Mouse (Mus musculus): ENCODE measurements at regions not wholly inside any gene's neighbourhood (a gene's known extent, or its start where the extent isn't known, plus 50 kb on each side); places are given as distances from the start of the nearest gene placed in this dataset.

GRCm38 (mm10) chr1:12285551-12285950 is 871.6 kb downstream of the A830018L16Rik start:
- Histone ChIP-seq H3K4me3 (ENCODE audit: low read depth, low read length) (no peak overlapping the region), H3K9me3 (ENCODE audit: control insufficient read depth, low read length) (no peaks in the 10 kb centered on the region), H3K36me3 (ENCODE audit: control insufficient read depth, insufficient read depth, low read length) (no peaks in the 10 kb centered on the region), H3K4me2 (ENCODE audit: low read depth, severe bottlenecking) (no peak overlapping the region), H3K4me1 (ENCODE audit: control insufficient read depth, insufficient read depth, low read length) (no peaks in the 10 kb centered on the region), H3K27me3 (ENCODE audit: control insufficient read depth, insufficient read depth, low read length) (no peaks in the 10 kb centered on the region), H3K27ac (replicated peaks; ENCODE audit: low read depth, low read length) (no peak overlapping the region), H3K9ac (ENCODE audit: low read length) (no peak overlapping the region)
- DNase-seq (ENCODE audit: low spot score) (no peak), ATAC-seq (ENCODE audit: insufficient number of reproducible peaks, low FRiP score, low TSS enrichment, low read depth) (no peak)
- WGBS = 72% methylated on average over 6 of the region's 6 CpGs

DNA sequence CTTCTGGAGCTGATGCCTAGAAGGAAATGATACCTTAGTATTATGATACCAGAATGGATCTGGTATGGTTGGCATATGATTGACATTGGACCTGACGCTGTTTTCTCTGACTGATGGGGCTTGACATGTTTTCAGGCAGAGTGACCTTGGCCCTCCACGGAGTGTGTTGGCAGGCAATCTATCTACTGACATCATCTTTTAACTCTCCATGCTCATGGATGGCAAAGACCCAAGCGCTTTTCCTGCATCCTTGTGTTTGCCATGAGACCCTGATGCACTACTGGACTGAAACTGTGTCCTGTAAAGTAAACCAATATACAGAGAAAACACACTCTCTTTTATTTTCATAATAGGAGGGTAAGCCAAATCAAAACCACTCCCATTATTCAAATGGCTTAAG is 872.1 kb downstream of the A830018L16Rik start:
- DNase-seq (ENCODE audit: low spot score) (no peak), ATAC-seq (ENCODE audit: insufficient number of reproducible peaks, low FRiP score, low TSS enrichment, low read depth) (no peak)
- Histone ChIP-seq H3K27ac (replicated peaks; ENCODE audit: low read depth, low read length) (no peak overlapping the region), H3K4me3 (ENCODE audit: low read depth, low read length) (no peak overlapping the region), H3K36me3 (ENCODE audit: control insufficient read depth, insufficient read depth, low read length) (no peaks in the 10 kb centered on the region), H3K4me1 (ENCODE audit: control insufficient read depth, insufficient read depth, low read length) (no peaks in the 10 kb centered on the region), H3K27me3 (ENCODE audit: control insufficient read depth, insufficient read depth, low read length) (no peaks in the 10 kb centered on the region), H3K9ac (ENCODE audit: low read length) (no peak overlapping the region), H3K4me2 (ENCODE audit: low read depth, severe bottlenecking) (no peak overlapping the region), H3K9me3 (ENCODE audit: control insufficient read depth, low read length) (no peaks in the 10 kb centered on the region)
- WGBS = 87% methylated on average over 3 of the region's 3 CpGs

DNA sequence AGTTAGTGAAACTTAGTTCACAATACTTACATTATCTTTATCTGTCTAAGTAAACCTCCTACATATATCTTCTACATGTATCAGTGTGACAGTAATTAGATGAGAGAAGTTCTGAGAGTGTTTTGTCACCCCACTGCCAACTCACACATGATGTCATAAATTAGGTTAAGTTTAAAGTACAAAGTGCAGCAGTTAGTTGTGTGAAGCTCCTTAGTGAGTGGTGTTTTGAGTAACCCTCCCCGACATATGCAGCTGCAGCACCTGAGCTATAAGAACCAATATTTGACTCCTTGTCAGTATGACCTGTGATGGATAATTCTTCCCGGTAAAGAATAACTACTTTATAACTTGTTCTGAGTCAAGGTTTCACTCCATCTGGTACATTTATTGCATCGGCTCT is 874.6 kb downstream of the A830018L16Rik start:
- Histone ChIP-seq H3K4me2 (ENCODE audit: low read depth, severe bottlenecking) (no peak overlapping the region), H3K27ac (replicated peaks; ENCODE audit: low read depth, low read length) (no peak overlapping the region), H3K9me3 (ENCODE audit: control insufficient read depth, low read length) (no peaks in the 10 kb centered on the region), H3K4me1 (ENCODE audit: control insufficient read depth, insufficient read depth, low read length) (no peaks in the 10 kb centered on the region), H3K36me3 (ENCODE audit: control insufficient read depth, insufficient read depth, low read length) (no peaks in the 10 kb centered on the region), H3K9ac (ENCODE audit: low read length) (no peak overlapping the region), H3K27me3 (ENCODE audit: control insufficient read depth, insufficient read depth, low read length) (no peaks in the 10 kb centered on the region), H3K4me3 (ENCODE audit: low read depth, low read length) (no peak overlapping the region)
- no peak for DNase-seq (ENCODE audit: low spot score)
- ATAC-seq (ENCODE audit: insufficient number of reproducible peaks, low FRiP score, low TSS enrichment, low read depth) = no peak
- WGBS = 79% methylated on average over 3 of the region's 3 CpGs

DNA sequence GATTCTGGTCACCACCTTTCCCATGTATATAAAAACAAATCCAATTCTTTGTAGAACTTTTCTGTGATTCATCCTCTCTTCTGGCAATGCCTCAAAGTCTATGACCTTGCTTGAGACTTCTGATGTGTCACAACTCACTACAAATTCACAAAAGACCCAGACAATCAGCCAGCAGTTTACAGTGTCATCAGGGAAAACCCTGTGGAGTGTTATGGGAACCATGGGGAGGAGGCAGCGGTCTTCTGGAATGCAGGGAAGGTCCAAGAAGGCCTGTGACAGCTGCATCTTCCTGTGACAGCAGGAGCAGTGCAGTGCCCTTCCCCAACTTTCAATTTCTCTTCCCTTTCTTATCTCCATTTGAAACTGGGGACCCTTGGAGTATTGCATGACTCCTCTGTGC is 877.9 kb downstream of the A830018L16Rik start:
- Histone ChIP-seq H3K27me3 (ENCODE audit: control insufficient read depth, insufficient read depth, low read length) (no peaks in the 10 kb centered on the region), H3K27ac (replicated peaks; ENCODE audit: low read depth, low read length) (no peak overlapping the region), H3K4me1 (ENCODE audit: control insufficient read depth, insufficient read depth, low read length) (no peaks in the 10 kb centered on the region), H3K9me3 (ENCODE audit: control insufficient read depth, low read length) (no peaks in the 10 kb centered on the region), H3K4me2 (ENCODE audit: low read depth, severe bottlenecking) (no peak overlapping the region), H3K9ac (ENCODE audit: low read length) (no peak overlapping the region), H3K4me3 (ENCODE audit: low read depth, low read length) (no peak overlapping the region), H3K36me3 (ENCODE audit: control insufficient read depth, insufficient read depth, low read length) (no peaks in the 10 kb centered on the region)
- DNase-seq (ENCODE audit: low spot score) (no peak), ATAC-seq (ENCODE audit: insufficient number of reproducible peaks, low FRiP score, low TSS enrichment, low read depth) (no peak)
- 70% methylated on average over 1 of the region's 1 CpGs for WGBS

DNA sequence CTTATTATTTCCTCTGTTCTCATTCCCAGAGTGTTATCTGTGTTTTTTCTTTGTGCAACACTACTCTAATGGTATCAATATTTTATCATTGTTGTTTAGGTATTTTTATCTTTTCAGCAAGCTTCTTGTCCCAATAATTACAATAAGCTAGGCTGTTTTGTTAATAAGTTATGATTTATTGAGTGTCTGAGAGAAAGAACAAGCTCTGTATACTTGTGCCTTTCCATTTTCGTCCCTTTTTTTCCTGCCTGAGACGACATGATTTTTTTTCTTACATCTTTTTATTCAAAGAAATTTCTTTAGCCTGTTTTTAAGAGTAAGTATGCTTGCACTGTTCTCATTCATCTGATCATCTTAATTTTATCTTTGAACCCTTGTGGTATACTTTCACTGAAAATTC is 904.1 kb downstream of the A830018L16Rik start:
- ATAC-seq (ENCODE audit: insufficient number of reproducible peaks, low FRiP score, low TSS enrichment, low read depth) (no peak), DNase-seq (ENCODE audit: low spot score) (no peak)
- no peak overlapping the region for H3K4me2 ChIP-seq (ENCODE audit: low read depth, severe bottlenecking)
- WGBS = 77% methylated on average over 2 of the region's 2 CpGs
- no peak overlapping the region for H3K27ac ChIP-seq (replicated peaks; ENCODE audit: low read depth, low read length)
- no peaks in the 10 kb centered on the region for H3K27me3 ChIP-seq (ENCODE audit: control insufficient read depth, insufficient read depth, low read length)
- H3K9ac ChIP-seq (ENCODE audit: low read length) = no peak overlapping the region
- no peaks in the 10 kb centered on the region for H3K36me3 ChIP-seq (ENCODE audit: control insufficient read depth, insufficient read depth, low read length)
- no peaks in the 10 kb centered on the region for H3K9me3 ChIP-seq (ENCODE audit: control insufficient read depth, low read length)
- no peaks in the 10 kb centered on the region for H3K4me1 ChIP-seq (ENCODE audit: control insufficient read depth, insufficient read depth, low read length)
- no peak overlapping the region for H3K4me3 ChIP-seq (ENCODE audit: low read depth, low read length)

DNA sequence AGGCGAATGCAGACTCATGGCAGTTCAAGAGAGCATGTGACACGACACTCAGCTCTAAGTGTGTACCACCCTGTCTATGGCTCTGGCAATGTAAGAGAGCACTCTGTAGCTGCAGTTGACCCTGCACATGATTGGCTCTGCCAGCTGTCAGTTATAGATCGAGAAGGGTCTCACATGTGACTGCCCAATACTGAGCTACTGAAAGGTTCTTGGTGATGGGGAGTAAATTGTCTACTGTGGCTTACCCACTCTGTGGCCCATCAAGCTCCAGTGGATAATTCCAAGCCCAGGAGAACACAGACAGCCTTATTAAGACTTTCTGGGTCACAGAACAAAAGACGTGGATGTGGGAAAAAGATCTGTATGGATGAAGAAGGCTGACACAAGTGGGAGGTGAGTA is 920.3 kb downstream of the A830018L16Rik start:
- Histone ChIP-seq H3K9ac (ENCODE audit: low read length) (no peak overlapping the region), H3K4me1 (ENCODE audit: control insufficient read depth, insufficient read depth, low read length) (no peaks in the 10 kb centered on the region), H3K27ac (replicated peaks; ENCODE audit: low read depth, low read length) (no peak overlapping the region), H3K36me3 (ENCODE audit: control insufficient read depth, insufficient read depth, low read length) (no peaks in the 10 kb centered on the region), H3K9me3 (ENCODE audit: control insufficient read depth, low read length) (no peaks in the 10 kb centered on the region), H3K27me3 (ENCODE audit: control insufficient read depth, insufficient read depth, low read length) (no peaks in the 10 kb centered on the region), H3K4me2 (ENCODE audit: low read depth, severe bottlenecking) (no peak overlapping the region), H3K4me3 (ENCODE audit: low read depth, low read length) (no peak overlapping the region)
- 95% methylated on average over 4 of the region's 4 CpGs for WGBS
- no peak for ATAC-seq (ENCODE audit: insufficient number of reproducible peaks, low FRiP score, low TSS enrichment, low read depth)
- DNase-seq (ENCODE audit: low spot score) = no peak

DNA sequence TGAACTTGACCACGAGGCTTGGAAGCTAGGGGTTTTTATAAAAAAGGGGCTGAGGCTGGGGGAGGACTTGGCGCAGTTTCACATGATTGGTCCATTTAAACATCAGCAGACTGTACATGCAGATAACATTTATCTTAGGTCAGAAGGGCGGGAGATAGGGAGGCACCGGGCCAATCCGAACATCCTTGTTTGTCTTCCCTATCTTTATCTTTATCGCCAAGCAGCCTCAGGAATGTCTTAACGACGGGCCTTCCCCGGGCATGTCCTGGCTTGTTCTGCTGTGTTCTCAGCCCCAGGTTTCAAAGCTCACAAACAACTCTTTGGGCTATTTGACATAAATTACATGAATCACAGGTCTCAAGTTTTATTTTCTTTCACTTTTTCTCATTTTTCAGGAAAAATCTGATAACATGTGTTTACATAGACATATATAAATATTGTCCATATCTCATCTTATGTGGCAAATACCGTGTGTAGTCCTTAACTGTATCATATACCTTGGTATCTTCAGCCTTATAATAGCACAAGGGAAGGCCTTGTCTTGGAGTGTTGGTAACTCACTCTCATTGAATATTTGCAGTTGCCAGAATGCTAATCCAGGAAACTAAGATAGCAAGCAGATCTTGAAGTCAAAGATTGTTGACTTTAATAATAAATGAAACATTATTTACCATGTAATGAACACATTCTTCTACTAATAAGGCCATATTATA is 931.0 kb downstream of the A830018L16Rik start:
- no peaks in the 10 kb centered on the region for H3K4me1 ChIP-seq (ENCODE audit: control insufficient read depth, insufficient read depth, low read length)
- DNase-seq (ENCODE audit: low spot score) = no peak
- no peaks in the 10 kb centered on the region for H3K27me3 ChIP-seq (ENCODE audit: control insufficient read depth, insufficient read depth, low read length)
- H3K4me2 ChIP-seq (ENCODE audit: low read depth, severe bottlenecking) = no peak overlapping the region
- no peak for ATAC-seq (ENCODE audit: insufficient number of reproducible peaks, low FRiP score, low TSS enrichment, low read depth)
- 88% methylated on average over 10 of the region's 10 CpGs for WGBS
- H3K27ac ChIP-seq (replicated peaks; ENCODE audit: low read depth, low read length) = no peak overlapping the region
- no peak overlapping the region for H3K9ac ChIP-seq (ENCODE audit: low read length)
- H3K36me3 ChIP-seq (ENCODE audit: control insufficient read depth, insufficient read depth, low read length) = no peaks in the 10 kb centered on the region
- no peak overlapping the region for H3K4me3 ChIP-seq (ENCODE audit: low read depth, low read length)
- H3K9me3 ChIP-seq (ENCODE audit: control insufficient read depth, low read length) = no peaks in the 10 kb centered on the region

- Histone ChIP-seq H3K27me3 (ENCODE audit: control insufficient read depth, insufficient read depth, low read length) (no peaks in the 10 kb centered on the region), H3K4me1 (ENCODE audit: control insufficient read depth, insufficient read depth, low read length) (no peaks in the 10 kb centered on the region), H3K9me3 (ENCODE audit: control insufficient read depth, low read length) (no peaks in the 10 kb centered on the region), H3K27ac (replicated peaks; ENCODE audit: low read depth, low read length) (no peak overlapping the region), H3K4me2 (ENCODE audit: low read depth, severe bottlenecking) (no peak overlapping the region), H3K9ac (ENCODE audit: low read length) (no peak overlapping the region), H3K36me3 (ENCODE audit: control insufficient read depth, insufficient read depth, low read length) (no peaks in the 10 kb centered on the region), H3K4me3 (ENCODE audit: low read depth, low read length) (no peak overlapping the region)
- ATAC-seq (ENCODE audit: insufficient number of reproducible peaks, low FRiP score, low TSS enrichment, low read depth) = no peak
- no peak for DNase-seq (ENCODE audit: low spot score)
- WGBS = 87% methylated on average over 3 of the region's 3 CpGs
Observed at GRCm38 (mm10) chr1:12345439-12345819, 931.5 kb downstream of the A830018L16Rik start.

GRCm38 (mm10) chr1:12354531-12354930 is 940.6 kb downstream of the A830018L16Rik start:
- Histone ChIP-seq H3K36me3 (ENCODE audit: control insufficient read depth, insufficient read depth, low read length) (no peaks in the 10 kb centered on the region), H3K9me3 (ENCODE audit: control insufficient read depth, low read length) (no peaks in the 10 kb centered on the region), H3K27me3 (ENCODE audit: control insufficient read depth, insufficient read depth, low read length) (no peaks in the 10 kb centered on the region), H3K27ac (replicated peaks; ENCODE audit: low read depth, low read length) (no peak overlapping the region), H3K4me3 (ENCODE audit: low read depth, low read length) (no peak overlapping the region), H3K4me2 (ENCODE audit: low read depth, severe bottlenecking) (no peak overlapping the region), H3K9ac (ENCODE audit: low read length) (no peak overlapping the region), H3K4me1 (ENCODE audit: control insufficient read depth, insufficient read depth, low read length) (no peaks in the 10 kb centered on the region)
- ATAC-seq (ENCODE audit: insufficient number of reproducible peaks, low FRiP score, low TSS enrichment, low read depth) = no peak
- DNase-seq (ENCODE audit: low spot score) = no peak
